Mouse (Mus musculus): ENCODE measurements at regions not wholly inside any gene's neighbourhood (a gene's known extent, or its start where the extent isn't known, plus 50 kb on each side); places are given as distances from the start of the nearest gene placed in this dataset.

GRCm38 (mm10) chr16:86827645-86828044 is 526.3 kb upstream of the N6amt1 start:
- TF ChIP-seq EP300 (IDR thresholded peaks at IDR 0.05; ENCODE audit: low read depth) (no peak), CTCF (IDR thresholded peaks at IDR 0.05; ENCODE audit: low read depth) (no peak)

Data from liver, postnatal 0 days (tissue).